Mouse (Mus musculus): ENCODE measurements around the gene Gtf3c5.

Gtf3c5 gene

DNA sequence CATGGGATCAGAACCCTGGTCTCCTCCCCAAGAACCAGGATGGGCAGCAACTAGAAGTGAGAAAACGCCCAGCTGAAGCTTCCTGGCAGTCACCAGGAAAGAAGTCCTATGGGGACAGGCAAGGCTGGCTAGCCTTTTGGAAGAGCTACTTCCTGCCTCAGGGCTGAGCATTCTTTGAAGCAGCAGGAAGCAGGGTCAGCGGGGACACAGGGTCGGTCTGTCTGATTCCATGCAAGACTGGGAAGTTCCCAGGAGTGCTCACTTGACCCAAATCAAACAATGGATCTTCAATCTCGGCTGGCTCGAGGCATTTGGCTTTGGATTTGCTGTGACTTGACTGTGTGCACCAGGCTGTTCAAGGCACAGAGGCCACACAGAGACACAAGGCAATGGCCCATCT lies 17.0 kb downstream of the Gtf3c5 start:
- no peak for DNase-seq

DNA sequence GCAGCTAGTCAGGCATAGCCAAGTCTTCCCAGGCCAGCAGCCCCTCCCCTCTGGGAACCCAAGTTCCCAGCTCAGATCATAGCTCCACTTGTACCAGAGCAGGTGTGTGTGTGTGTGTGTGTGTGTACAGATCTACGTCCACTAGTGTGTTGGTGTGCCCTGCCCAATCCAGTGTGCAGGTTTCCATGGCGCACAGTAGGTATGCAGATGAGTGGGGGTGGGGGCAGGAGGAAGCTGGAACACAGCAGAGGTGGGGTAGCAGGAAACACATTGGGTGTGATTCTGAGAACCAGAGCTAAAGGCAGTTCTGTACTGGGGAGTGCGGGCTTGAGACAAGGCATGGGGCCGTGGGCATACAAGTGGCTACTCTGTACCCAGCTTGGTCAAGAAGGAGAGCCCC lies 19.2 kb downstream of the Gtf3c5 start:
- DNase-seq: no peak

DNA sequence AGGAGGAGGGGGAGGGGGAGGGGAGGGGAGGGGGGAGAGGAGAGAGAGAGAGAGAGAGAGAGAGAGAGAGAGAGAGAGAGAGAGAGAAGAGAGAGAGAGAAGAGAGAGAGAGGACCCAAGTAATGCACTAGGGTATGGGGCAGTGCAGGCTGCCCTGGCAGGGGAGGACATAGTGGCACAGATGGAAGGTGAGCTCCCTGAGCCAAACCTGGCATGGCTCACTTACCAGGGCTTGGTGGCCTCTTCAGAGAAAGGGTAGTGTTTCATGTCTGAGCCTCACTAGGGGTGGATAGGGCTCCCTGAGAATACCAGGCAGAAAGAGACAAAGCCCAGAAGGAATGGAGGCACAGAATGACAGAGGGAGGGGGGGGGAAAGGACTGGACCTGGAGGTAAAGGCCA lies 19.7 kb downstream of the Gtf3c5 start:
- no peak for DNase-seq

GRCm38 (mm10) chr2:28563303-28563702 lies 20.2 kb downstream of the Gtf3c5 start, which contains the start of gene Cel:
TSS of gene Cel (minus strand) at chr2:28563403.
- no peak for DNase-seq

DNA sequence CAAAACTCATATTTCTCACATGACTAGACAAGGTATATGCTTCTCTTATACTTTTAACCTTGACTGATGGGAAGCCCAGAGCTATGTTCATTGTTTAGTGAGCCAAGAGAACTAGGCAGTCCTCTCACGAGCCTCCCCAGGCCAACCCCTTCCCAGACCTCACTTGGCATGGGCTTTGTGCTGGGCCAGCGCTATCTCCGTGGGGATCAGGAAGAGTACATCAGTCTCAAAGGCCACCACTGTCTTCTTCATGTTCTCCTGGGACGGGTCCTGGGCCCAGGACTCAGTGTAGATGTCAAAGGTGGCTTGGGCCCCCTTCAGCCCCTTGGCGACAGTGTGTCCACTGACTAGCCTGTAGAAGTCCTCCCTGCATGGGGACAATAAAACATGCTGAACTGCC lies 26.1 kb downstream of the Gtf3c5 start:
- DNase-seq: no peak

- DNase-seq: no peak
Observed at GRCm38 (mm10) chr2:28552301-28552700, 31.2 kb downstream of the Gtf3c5 start.

DNA sequence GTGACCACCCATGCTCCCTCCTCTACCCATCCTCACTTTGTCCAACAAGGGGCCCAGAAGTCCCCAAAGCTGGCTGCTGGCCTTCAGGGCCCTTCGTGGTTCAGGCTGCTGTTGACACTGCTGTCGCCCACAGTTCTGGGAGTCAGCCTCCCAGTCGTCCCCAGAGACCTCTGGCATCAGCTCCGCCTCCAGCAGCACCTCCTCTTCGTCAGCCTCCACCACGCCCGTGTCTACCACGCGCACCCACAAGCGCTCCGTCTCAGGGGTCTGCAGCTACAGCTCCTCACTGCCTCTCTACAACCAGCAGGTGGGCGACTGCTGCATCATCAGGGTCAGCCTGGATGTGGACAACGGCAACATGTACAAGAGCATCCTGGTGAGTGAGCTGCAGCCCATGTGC lies 34.4 kb downstream of the Gtf3c5 start:
- no peak for DNase-seq

DNA sequence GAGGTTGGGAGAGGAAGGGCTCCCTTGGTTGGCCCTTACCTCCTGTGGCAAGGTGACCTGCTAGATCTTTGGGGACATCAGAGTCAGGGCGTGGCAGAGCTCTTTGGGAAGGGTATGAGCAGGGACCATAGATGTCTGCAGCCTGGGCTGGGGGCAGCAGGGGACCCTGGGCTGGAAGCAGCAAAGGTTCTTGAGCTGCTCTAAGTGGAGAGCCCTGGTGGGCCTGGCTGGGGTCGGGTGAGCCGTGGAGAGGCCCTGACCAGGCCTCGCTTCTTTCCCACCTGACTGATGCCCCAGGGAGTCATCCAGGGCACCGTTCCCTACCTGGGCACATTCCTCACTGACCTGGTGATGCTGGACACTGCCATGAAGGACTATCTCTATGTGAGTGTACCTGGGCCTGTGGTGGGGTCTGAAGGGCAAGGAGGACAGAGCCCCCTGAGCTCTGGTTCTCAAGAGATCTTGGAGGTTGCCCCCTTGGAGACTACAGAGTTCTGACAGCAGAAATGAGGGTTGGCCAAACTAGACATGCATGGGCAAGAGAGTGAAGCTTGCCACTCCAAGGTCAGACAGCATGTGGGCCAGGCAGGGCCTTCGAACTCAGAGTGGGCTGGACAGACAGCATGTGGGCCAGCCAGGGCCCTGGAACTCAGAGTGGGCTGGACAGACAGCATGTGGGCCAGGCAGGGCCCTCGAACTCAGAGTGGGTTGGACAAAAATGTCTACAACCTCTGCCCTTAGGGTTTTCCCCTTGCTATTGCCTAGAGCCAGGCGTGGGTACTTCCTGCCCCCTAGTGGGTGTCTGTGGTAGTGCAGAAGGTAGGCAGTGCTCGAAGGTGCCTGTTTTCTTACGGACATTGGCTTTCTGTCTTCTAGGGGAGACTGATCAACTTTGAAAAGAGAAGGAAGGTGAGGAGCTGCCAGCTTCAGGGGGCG lies 36.0 kb downstream of the Gtf3c5 start:
- peak; percentile 83 for DNase-seq

DNA sequence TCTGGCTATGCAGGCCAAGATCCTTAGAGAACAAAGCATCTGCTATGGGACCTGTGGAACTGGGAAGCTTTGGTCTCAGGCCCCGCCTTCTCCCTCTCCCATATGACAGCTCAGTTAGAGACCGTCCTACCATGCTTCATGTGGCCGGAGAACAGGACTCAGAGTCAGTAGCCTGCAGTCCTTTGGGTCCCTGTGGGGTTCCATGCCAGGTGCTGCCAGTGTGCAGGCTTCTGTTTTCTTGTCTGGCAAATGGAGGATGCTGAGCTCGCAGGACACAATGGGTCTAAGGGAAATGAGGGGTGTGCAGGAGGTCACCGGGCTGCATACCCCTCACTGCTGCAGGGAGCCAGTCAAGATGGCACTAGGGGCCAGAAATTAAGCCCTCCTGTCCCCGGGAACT lies 37.0 kb downstream of the Gtf3c5 start:
- no peak for DNase-seq

DNA sequence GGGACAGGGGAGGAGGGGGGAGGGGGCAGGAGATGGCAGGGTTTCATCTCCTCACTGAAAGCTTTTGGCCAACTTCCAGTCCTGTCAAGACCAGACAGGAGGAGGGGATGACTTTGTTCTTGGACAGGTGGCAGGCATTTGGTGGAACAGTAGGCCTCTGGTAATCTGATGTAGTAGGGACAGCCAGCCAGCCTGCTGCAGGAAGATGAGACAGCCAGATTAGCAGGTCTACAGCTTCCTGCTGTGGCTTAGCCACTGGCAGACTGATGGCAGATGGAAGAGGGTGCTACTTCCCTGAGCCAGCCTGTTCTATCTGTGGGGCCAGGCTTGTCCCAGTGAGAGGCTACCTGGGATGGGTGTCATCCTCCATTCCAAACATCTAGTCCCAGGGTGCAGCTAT lies 37.6 kb downstream of the Gtf3c5 start:
- DNase-seq: no peak

GRCm38 (mm10) chr2:28543894-28544293 lies 39.7 kb downstream of the Gtf3c5 start:
- peak; percentile 61 for DNase-seq

DNA sequence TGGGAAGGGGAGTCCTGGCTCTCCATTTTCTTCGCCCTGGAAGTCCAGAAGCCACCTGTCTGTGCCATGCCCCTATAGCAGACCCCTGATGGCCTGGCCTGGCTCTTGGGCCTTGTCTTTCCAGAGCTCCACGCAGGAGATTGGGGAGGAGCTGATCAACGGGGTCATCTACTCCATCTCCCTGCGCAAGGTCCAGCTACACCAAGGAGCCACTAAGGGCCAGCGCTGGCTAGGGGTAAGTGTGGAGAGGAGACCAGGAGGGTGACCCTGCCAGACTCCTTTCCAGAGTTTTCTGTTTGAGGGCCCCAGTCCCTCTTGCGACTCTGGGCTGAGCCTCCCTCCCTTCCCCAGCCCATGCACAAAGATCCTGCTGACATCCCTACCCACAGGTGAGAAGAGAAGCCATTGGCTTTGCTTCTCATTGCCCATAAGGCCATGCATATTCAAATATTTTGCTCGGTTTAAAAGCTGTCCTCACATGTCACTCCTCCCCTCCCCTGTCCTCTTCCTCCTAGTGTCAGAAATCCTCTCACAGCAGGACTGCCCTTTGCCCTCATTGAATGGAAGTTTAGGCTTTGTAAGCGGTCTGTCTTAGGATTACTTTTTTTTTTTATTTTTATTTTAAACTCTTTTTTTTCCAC lies 42.8 kb downstream of the Gtf3c5 start:
- no peak for DNase-seq

DNA sequence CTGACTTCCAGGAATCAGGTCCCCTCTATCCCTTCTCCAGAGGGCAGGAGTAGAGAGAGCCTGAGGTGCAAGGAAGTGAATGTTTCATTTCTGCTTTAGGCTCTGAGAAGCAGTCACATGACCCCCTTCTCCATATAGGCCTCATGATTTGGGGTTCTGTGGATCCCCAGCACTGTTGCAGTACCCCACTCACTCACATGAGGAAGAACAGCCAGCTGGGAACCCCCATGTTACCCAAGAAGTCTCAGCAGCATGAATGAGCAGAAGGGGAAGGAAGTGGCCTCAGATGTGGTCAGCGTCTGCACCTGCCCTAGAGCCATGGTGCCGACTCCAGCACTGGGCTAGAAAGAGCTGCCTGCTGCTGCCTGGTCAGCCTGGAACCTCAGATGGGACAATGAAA lies 43.6 kb downstream of the Gtf3c5 start:
- no peak for DNase-seq

GRCm38 (mm10) chr2:28539206-28539605 lies 44.3 kb downstream of the Gtf3c5 start:
- peak; percentile 72 for DNase-seq

- no peak for DNase-seq
Observed at GRCm38 (mm10) chr2:28538817-28539128, 44.8 kb downstream of the Gtf3c5 start.

DNA sequence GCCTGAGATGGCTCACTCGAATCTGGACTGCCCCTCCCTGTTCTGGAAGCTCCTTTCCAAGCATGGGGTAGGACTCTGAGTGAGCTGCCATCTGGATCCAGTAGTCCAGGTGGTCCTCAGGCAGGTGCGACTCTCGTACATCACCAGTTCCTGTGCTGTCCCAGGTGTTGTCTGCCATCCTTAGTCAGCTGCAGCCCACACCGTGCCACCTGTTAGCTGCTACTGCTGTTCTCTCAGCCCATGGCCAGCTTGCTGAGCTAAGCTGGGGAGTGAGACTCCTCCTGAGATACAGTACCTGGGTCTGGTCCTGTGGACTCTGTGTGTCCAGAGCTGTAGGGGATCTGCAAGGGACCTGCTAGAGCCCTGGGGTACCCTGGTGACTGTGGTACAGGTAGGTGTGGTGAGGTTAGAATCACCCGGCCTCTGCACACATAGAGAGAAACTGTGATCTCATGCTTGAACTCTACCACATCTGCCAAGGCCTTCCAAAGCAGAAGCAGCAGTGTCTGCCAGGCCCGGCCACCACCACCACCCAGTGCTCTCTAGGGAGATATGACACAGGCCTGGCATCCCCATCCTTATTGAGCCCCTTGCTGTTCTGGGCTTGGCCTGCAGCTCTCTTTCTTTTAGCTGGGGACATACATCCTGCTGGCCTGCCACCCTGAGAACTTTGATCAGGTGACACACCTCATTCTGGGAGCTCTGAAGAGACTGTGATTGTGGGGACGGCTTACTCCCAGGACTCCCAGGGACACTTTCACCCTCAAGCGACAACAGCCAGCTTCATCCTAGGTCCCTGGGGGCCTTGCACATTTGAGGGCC lies 45.3 kb downstream of the Gtf3c5 start:
- no peak for DNase-seq

GRCm38 (mm10) chr2:28537634-28537920 lies 46.0 kb downstream of the Gtf3c5 start:
- no peak for DNase-seq

DNA sequence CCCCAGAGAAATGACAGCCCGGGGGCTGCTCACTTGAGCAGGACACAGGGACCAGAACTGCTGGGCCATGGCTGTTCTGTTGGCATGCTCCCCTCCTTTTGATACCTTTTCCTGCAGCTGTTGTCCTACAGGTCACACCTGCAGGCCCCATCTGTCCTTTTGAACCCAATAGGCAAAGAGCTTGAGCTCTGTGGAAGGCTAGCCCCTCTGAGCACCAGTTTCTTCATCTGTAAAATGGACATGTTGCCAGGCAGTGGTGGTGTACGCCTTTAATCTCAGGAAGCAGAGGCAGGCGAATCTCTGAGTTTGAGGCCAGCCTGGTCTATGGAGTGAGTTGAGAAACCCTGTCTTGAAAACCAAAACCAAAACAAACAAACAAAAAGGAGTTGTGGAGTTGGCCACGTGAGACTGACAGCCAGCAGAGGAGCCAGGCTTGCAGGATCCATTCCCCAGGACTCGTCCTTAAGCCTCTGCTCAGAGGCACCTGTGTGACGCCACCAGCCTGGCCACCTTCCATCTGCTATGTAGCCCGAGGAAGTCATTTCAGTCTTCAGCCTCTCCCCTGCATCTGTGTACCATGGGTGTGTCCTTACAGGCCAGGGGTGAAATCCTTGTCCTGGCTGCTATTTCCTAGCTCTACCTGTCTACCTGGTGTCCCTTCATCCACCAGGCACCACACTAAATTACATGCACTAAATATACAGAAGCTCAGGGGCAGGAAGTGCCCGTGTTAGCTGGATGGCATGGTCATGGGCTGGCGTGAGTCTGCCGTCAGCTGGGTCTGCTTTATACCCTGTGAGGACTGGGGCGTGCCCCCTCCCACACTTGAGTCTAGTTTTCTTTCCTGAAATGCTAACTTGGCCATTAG lies 46.6 kb downstream of the Gtf3c5 start:
- no peak for DNase-seq

DNA sequence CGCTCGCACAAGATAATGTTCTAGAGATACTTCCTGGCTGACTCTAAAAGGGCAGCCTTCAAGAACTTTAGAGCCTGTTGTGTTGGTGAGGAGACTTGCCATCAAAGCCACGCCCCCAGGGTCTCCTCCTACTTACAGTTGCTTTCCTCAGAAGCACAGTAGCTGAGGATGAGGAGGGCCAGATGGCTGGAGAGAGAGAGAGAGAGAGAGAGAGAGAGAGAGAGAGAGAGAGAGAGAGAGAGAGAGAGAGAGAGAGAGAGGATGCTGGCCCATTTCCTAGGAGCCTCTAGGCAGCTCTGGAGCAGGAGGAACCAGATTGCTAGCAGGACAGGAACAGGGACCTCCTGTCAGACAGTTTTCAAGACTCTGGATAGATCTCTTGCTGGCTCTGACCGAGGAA lies 47.4 kb downstream of the Gtf3c5 start:
- no peak for DNase-seq

DNA sequence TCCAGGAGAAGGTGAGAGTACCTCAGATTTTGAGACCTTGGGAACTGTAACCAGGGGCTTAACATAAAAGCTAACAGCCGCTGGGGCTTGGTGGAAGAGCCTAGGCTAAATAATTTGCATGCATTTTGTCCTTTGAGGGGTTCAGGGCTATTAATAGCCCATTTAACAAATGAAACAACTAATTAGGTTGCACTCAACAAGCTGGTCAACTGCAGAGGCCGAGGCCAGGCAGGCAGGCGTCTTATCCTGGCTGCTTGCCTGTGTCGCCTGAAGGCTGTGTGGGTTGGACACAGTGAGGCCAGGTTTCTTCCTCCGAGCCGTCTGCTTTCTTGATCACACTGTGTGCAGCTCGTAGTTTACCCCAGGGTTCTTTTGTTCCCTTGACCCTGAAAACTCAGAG lies 47.9 kb downstream of the Gtf3c5 start:
- DNase-seq: no peak

GRCm38 (mm10) chr2:28535263-28535540 lies 48.3 kb downstream of the Gtf3c5 start:
- DNase-seq: no peak

DNA sequence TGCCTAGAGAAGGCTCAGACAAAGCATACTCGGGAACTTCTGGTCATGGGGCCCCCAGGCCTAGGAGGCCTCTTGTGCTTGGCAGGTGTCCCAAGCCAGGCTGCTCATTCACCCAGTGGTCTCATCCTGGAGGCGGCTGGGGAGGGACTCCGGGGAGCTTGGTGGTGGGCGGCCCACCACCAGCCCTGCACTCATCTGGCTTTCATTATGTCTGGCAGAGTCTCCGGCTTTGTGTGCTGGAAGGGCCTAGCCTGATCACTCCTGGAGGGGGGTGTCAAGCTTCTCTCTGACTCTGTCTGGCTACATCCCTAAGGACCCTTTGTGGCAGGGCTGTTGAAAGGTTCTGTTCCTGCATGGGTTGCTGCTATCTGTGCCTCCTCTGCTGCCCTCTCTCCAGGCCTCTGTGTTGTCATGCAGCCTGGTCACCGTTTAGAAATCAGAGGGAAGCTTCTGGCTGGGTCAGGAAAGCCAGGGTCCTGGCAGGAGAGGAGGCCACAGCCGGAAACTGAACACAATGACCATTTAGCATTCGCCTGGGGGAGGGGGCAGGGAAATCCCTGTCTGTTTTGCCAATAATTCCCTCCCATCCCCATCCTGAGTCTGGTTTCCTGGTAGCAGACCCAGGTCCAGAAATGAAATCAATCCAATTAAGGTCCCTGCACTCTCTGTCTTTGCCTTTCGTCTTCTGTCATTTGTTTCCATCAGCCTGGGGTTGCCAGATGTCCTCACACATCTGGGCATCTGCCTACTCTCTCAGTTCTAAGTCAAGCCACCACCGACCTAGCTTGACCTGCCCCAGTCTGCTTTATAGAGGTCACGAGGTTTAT lies 48.9 kb downstream of the Gtf3c5 start:
- no peak for DNase-seq
